In the genomic region with DNA sequence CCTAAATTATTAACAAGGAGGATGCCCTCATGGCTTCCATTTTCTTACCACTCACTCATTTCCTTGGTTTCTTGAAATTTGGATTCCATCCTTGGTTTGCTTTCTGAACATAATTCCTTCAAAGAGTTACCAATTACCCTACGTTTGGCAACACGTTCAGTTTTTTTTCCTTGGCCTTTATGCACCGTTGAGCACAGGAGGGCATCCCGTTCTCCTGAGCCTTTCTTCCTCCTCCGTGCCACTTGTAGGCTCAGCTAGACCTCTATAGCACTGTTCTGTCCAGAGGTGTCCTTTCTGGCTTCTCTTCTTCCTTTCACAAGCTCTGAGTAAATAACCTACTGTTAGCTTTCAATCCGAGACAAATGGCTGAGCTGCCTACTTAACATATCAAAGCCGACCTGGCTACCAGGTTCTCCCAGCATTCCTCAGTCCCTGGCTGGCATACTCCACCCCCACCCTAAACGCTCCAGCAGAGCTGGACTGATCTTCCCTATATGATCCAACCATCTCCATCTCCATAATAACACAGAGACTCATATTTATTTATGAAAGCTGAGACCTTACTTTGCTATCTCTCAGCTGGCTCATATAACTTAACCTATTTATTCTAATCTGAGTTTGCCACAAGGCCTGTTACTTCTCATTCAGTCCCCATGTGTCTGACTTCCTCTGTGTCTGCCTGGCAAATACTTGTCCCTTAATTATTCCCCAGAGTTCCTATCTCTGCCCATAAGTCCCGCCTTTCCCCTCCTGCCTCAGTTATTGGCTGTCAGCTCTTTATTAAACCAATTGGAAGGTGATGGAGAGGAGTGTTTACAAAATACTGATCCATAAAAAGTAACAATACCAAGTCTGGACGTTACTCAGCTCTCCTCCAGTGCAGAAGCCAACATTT, we compare ENCODE assay signal across 14 mouse cellular contexts. TPM values are rescaled to one million over a fixed set of nuclear protein-coding genes. Genes with fewer than 3 reads are reported as not detected.
DNase-seq lines count a peak whose midpoint lies in the region; ATAC-seq and TF ChIP-seq lines count a peak whose summit lies in the region.
"Had no signal": no experiment of that assay in that cellular context is flagged by ENCODE, and none has a peak within 500 bp of the region (broad histone marks: within the 10 kb centered on the region; RNA-seq: fewer than 3 reads in every experiment).

No protein-coding gene starts in this region.

- H3K4me3 ChIP-seq in forebrain, embryonic 14.5 days (ENCODE audit: low read depth, low read length), result no peak overlapping the region
- no peak overlapping the region for H3K4me3 ChIP-seq in forebrain, embryonic 16.5 days (replicated peaks; ENCODE audit: low read length)
- peak overlapping the region; percentile 54 for H3K4me3 ChIP-seq in ES-Bruce4 (ENCODE audit: low read depth, low read length)
- H3K4me3 ChIP-seq in intestine, postnatal 0 days (ENCODE audit: low read depth, low read length), result no peak overlapping the region
- H3K4me3 ChIP-seq: gastrocnemius, adult 2 months; heart, embryonic 10.5 days had no signal

- H3K27me3 ChIP-seq in forebrain, embryonic 14.5 days (replicated peaks; ENCODE audit: control insufficient read depth, insufficient read depth, low read length), result no peaks in the 10 kb centered on the region
- no peaks in the 10 kb centered on the region for H3K27me3 ChIP-seq in forebrain, embryonic 16.5 days (replicated peaks; ENCODE audit: control insufficient read depth, insufficient read depth, low read length)
- no peaks in the 10 kb centered on the region for H3K27me3 ChIP-seq in ES-Bruce4 (ENCODE audit: control insufficient read depth, insufficient read depth, low read length, poor library complexity, severe bottlenecking)
- H3K27me3 ChIP-seq in intestine, postnatal 0 days (replicated peaks; ENCODE audit: control insufficient read depth, insufficient read depth, low read length), result no peaks in the 10 kb centered on the region

- no peak overlapping the region for H3K9ac ChIP-seq in forebrain, embryonic 14.5 days (ENCODE audit: low read length)
- H3K9ac ChIP-seq in forebrain, embryonic 16.5 days (replicated peaks; ENCODE audit: low read depth, low read length), result no peak overlapping the region
- H3K9ac ChIP-seq in ES-Bruce4 (ENCODE audit: low read depth, poor library complexity, severe bottlenecking), result peak overlapping the region; percentile 60
- H3K9ac ChIP-seq in intestine, postnatal 0 days (ENCODE audit: low read depth, low read length), result no peak overlapping the region
- H3K9ac ChIP-seq: liver, postnatal 0 days had no signal

- no peak for TF ChIP-seq CTCF in ES-Bruce4 (IDR thresholded peaks at IDR 0.05; ENCODE audit: low read depth, low read length)
- TF ChIP-seq CTCF in brain, embryonic 14.5 days (IDR thresholded peaks at IDR 0.05; ENCODE audit: borderline replicate concordance, extremely low read depth, insufficient read depth, insufficient read length), result no peak
- no peak for TF ChIP-seq CTCF in intestine, postnatal 0 days (IDR thresholded peaks at IDR 0.05; ENCODE audit: low read depth)

- no peak for TF ChIP-seq POLR2A in ES-Bruce4 (IDR thresholded peaks at IDR 0.05; ENCODE audit: insufficient read depth, low read length)
- no peak for TF ChIP-seq POLR2A in brain, embryonic 14.5 days (IDR thresholded peaks at IDR 0.05; ENCODE audit: borderline replicate concordance, extremely low read depth, insufficient read depth, insufficient read length, poor library complexity, severe bottlenecking)

- TF ChIP-seq EP300 in ES-Bruce4 (IDR thresholded peaks at IDR 0.05; ENCODE audit: insufficient read depth, low read depth, low read length), result peak; percentile 73

- H3K4me1 ChIP-seq in forebrain, embryonic 14.5 days (ENCODE audit: control insufficient read depth, insufficient read depth, low read length), result 0 out of 2 replicates have a peak, but pooled peaks cover 2% of the 10 kb centered on the region
- H3K4me1 ChIP-seq in forebrain, embryonic 16.5 days (replicated peaks; ENCODE audit: control insufficient read depth, insufficient read depth, low read length), result no peaks in the 10 kb centered on the region; the same call in 1 of the 2 replicates
- no peaks in the 10 kb centered on the region for H3K4me1 ChIP-seq in ES-Bruce4 (ENCODE audit: control insufficient read depth, insufficient read depth, low read length)
- no peaks in the 10 kb centered on the region for H3K4me1 ChIP-seq in intestine, postnatal 0 days (replicated peaks; ENCODE audit: control insufficient read depth, insufficient read depth, low read length)

- no peak overlapping the region for H3K4me2 ChIP-seq in forebrain, embryonic 14.5 days (ENCODE audit: low read length)
- H3K4me2 ChIP-seq in forebrain, embryonic 16.5 days (ENCODE audit: low read length), result no peak overlapping the region
- H3K4me2 ChIP-seq in intestine, postnatal 0 days (replicated peaks; ENCODE audit: low read depth), result no peak overlapping the region

- ATAC-seq in forebrain, embryonic 14.5 days, result no peak
- ATAC-seq in forebrain, embryonic 16.5 days, result no peak
- no peak for ATAC-seq in intestine, postnatal 0 days
- ATAC-seq: liver, postnatal 0 days had no signal

- DNase-seq in forebrain, embryonic 14.5 days (ENCODE audit: low spot score), result peak; percentile 13
- DNase-seq in brain, embryonic 14.5 days (ENCODE audit: low read depth), result peak; percentile 63
- peak; percentile 54 for DNase-seq in kidney, postnatal 14 days
- DNase-seq in layer of hippocampus, postnatal 25 days (ENCODE audit: extremely low spot score in 1 of 2, low spot score in 1 of 2), result no peak
- no peak for DNase-seq in frontal cortex, postnatal 14 days (ENCODE audit: low spot score in 2 of 2)
- DNase-seq: cerebellum, adult 18-20 months; gastrocnemius, adult 2 months; liver, postnatal 0 days; lung, postnatal 4 days; right cerebral cortex, postnatal 4 days had no signal

- H3K36me3 ChIP-seq in forebrain, embryonic 14.5 days (ENCODE audit: control insufficient read depth, insufficient read depth, low read length), result no peaks in the 10 kb centered on the region
- H3K36me3 ChIP-seq in forebrain, embryonic 16.5 days (ENCODE audit: control insufficient read depth, insufficient read depth), result no peaks in the 10 kb centered on the region
- H3K36me3 ChIP-seq in ES-Bruce4 (ENCODE audit: control insufficient read depth, insufficient read depth, low read length, poor library complexity, severe bottlenecking), result no peaks in the 10 kb centered on the region
- H3K36me3 ChIP-seq in intestine, postnatal 0 days (ENCODE audit: control insufficient read depth, insufficient read depth), result no peaks in the 10 kb centered on the region
- H3K36me3 ChIP-seq: heart, embryonic 10.5 days had no signal

- H3K27ac ChIP-seq in forebrain, embryonic 14.5 days (ENCODE audit: low read depth, low read length), result no peak overlapping the region
- H3K27ac ChIP-seq in forebrain, embryonic 16.5 days (ENCODE audit: low read length), result no peak overlapping the region
- peak overlapping the region; percentile 94 for H3K27ac ChIP-seq in ES-Bruce4 (ENCODE audit: insufficient read depth, low read length)
- no peak overlapping the region for H3K27ac ChIP-seq in intestine, postnatal 0 days (ENCODE audit: low read depth, low read length)
- H3K27ac ChIP-seq: gastrocnemius, adult 2 months; heart, embryonic 10.5 days had no signal

- no peaks in the 10 kb centered on the region for H3K9me3 ChIP-seq in forebrain, embryonic 14.5 days (replicated peaks; ENCODE audit: control insufficient read depth, low read length)
- H3K9me3 ChIP-seq in forebrain, embryonic 16.5 days (ENCODE audit: control insufficient read depth, low read length), result 0 out of 2 replicates have a peak, but pooled peaks cover 3% of the 10 kb centered on the region
- H3K9me3 ChIP-seq in ES-Bruce4 (replicated peaks; ENCODE audit: control insufficient read depth, insufficient read depth, low read length, poor library complexity, severe bottlenecking), result peaks cover 9% of the 10 kb centered on the region
- no peaks in the 10 kb centered on the region for H3K9me3 ChIP-seq in intestine, postnatal 0 days (ENCODE audit: control insufficient read depth)
- H3K9me3 ChIP-seq: heart, embryonic 10.5 days had no signal

- 11% methylated on average over 10 of the region's 10 CpGs for WGBS in forebrain, embryonic 14.5 days
- WGBS in forebrain, embryonic 16.5 days, result 12% methylated on average over 10 of the region's 10 CpGs
- 45% methylated on average over 10 of the region's 10 CpGs for WGBS in intestine, postnatal 0 days

RNA-seq across cellular contexts. Expression of a gene that starts 31.3 kb away (rescaled TPM):
- polyA plus RNA-seq in forebrain, embryonic 14.5 days (2014; fragmentation: Nextera tagmentation; extraction: Ambion mirVana), result 16.2 and 17.7 TPM in 2 replicates
- 18.8 and 20.8 TPM in 2 replicates for polyA plus RNA-seq in forebrain, embryonic 16.5 days (2015; fragmentation: Nextera tagmentation; extraction: Ambion mirVana)
- polyA plus RNA-seq in ES-Bruce4 (2011; ENCODE audit: insufficient read depth, insufficient read length, low read depth, missing spikeins), result 54.4 and 55.6 TPM in 2 replicates
- 10.0 and 17.6 TPM in 2 replicates for polyA plus RNA-seq in brain, embryonic 14.5 days (2012; rRNA removed)
- 86.6 and 95.0 TPM in 2 replicates for polyA plus RNA-seq in intestine, postnatal 0 days (2015; fragmentation: Nextera tagmentation; extraction: Ambion mirVana)
- 10 to 100 TPM; 47.7 to 56.4 TPM for total RNA-seq in layer of hippocampus, postnatal 25 days (2021)

RNA-seq across cellular contexts. Expression of a gene that starts 48.7 kb away (rescaled TPM):
- 132 and 159 TPM in 2 replicates for polyA plus RNA-seq in forebrain, embryonic 14.5 days (2014; fragmentation: Nextera tagmentation; extraction: Ambion mirVana)
- 171 and 174 TPM in 2 replicates for polyA plus RNA-seq in forebrain, embryonic 16.5 days (2015; fragmentation: Nextera tagmentation; extraction: Ambion mirVana)
- 170 and 191 TPM in 2 replicates for polyA plus RNA-seq in ES-Bruce4 (2011; ENCODE audit: insufficient read depth, insufficient read length, low read depth, missing spikeins)
- 91.6 and 129 TPM in 2 replicates for polyA plus RNA-seq in brain, embryonic 14.5 days (2012; rRNA removed)
- polyA plus RNA-seq in intestine, postnatal 0 days (2015; fragmentation: Nextera tagmentation; extraction: Ambion mirVana), result 114 and 125 TPM in 2 replicates
- 100 to 1,000 TPM; 125 to 128 TPM for total RNA-seq in layer of hippocampus, postnatal 25 days (2021)

Comparison
In these comparisons a context has a peak if more than half of its experiments do, and no peak if none do; other contexts are left out.
1. DNase-seq: peak in forebrain, embryonic 14.5 days (single experiment), brain, embryonic 14.5 days (single experiment) and kidney, postnatal 14 days (single experiment); none in layer of hippocampus, postnatal 25 days (0 of 2) and frontal cortex, postnatal 14 days (0 of 2).